Mouse (Mus musculus): Measurements from ENCODE around the gene Vmn1r65.
"Not testable (repeated sequence)": the region's sequence is repeated elsewhere in the genome, so short reads cannot be mapped to it uniquely, and the experiment has no call there.

Vmn1r65 gene

DNA sequence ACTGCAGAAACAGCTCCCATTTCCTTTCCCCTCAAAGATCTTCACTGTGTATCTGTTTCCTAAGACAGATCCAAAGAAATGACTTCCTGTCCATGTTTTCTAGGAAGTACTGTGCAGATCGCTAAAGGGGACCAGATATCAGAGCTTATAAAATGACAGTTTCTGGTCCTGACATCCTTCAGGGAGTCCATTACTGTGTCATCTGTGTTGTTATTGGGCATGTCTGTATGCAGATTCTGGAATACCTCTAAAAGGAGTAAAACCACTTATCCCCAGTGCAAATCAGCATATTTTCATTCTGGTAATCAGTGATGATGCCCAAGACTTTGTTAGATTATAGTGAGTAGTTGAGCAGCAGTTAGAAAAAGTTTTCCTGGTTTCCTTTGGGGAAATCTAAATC, at the start of gene Vmn1r65:
Gene Vmn1r65, minus strand, starts transcription at position 101 of the 400 bp plus-strand sequence.
- in situ Hi-C loops (cut with MboI; ENCODE audit: low pct_unique_long_range_greater_than_20kb in 1 of 2, low sequenced_read_pairs in 2 of 2, unreplicated experiment in 1 of 2) = no loop called here

GRCm38 (mm10) chr7:6044861-6045260, 34.1 kb upstream of the Vmn1r65 start, which contains the start of gene Nlrp4c:
TSS of gene Nlrp4c (plus strand) at chr7:6045161.
- in situ Hi-C loops (cut with MboI; ENCODE audit: low pct_unique_long_range_greater_than_20kb in 1 of 2, low sequenced_read_pairs in 2 of 2, unreplicated experiment in 1 of 2) = no loop called here

- in situ Hi-C loops (cut with MboI; ENCODE audit: low pct_unique_long_range_greater_than_20kb in 1 of 2, low sequenced_read_pairs in 2 of 2, unreplicated experiment in 1 of 2) = not testable (repeated sequence)
Observed at GRCm38 (mm10) chr7:5982426-5982825, 28.4 kb downstream of the Vmn1r65 start.

- in situ Hi-C loops (cut with MboI; ENCODE audit: low pct_unique_long_range_greater_than_20kb in 1 of 2, low sequenced_read_pairs in 2 of 2, unreplicated experiment in 1 of 2) = not testable (repeated sequence)
Observed at GRCm38 (mm10) chr7:5972546-5972945, 38.3 kb downstream of the Vmn1r65 start.
